Mouse (Mus musculus): ENCODE measurements around the gene Zranb3. TPM values are rescaled to one million over a fixed set of nuclear protein-coding genes. Genes with fewer than 3 reads are reported as not detected.
"Not testable (repeated sequence)": the region's sequence is repeated elsewhere in the genome, so short reads cannot be mapped to it uniquely, and the experiment has no call there.

The Zranb3 gene
- 1 to 10 TPM; 3.5 to 5.7 (median 5.3) TPM for total RNA-seq (2022)

- DNase-seq (ENCODE audit: low spot score): peak; percentile 100
Measured at GRCm38 (mm10) chr1:128102641-128103461, at the start of gene Zranb3, which contains the start of gene R3hdm1. Gene Zranb3, minus strand, starts transcription at chr1:128103047. Gene R3hdm1, plus strand, starts transcription at chr1:128103301.

GRCm38 (mm10) chr1:128141737-128142136 lies 38.9 kb upstream of the Zranb3 start:
- no peak for DNase-seq (ENCODE audit: low spot score)

GRCm38 (mm10) chr1:128141039-128141438 lies 38.2 kb upstream of the Zranb3 start:
- no peak for DNase-seq (ENCODE audit: low spot score)

GRCm38 (mm10) chr1:128136222-128136621 lies 33.4 kb upstream of the Zranb3 start:
- DNase-seq (ENCODE audit: low spot score): not testable (repeated sequence)

- DNase-seq (ENCODE audit: low spot score): no peak
Measured at GRCm38 (mm10) chr1:128120913-128121627, 18.2 kb upstream of the Zranb3 start.

- DNase-seq (ENCODE audit: low spot score): no peak
Measured at GRCm38 (mm10) chr1:128103520-128104088, 757 bp upstream of the Zranb3 start.

GRCm38 (mm10) chr1:128102251-128102640 lies 601 bp downstream of the Zranb3 start:
- no peak for DNase-seq (ENCODE audit: low spot score)

- DNase-seq (ENCODE audit: low spot score): no peak
Measured at GRCm38 (mm10) chr1:128098309-128098708, 4.5 kb downstream of the Zranb3 start.

- DNase-seq (ENCODE audit: low spot score): no peak
Measured at GRCm38 (mm10) chr1:128094686-128095085, 8.2 kb downstream of the Zranb3 start.

GRCm38 (mm10) chr1:128082800-128083199 lies 20.0 kb downstream of the Zranb3 start:
- DNase-seq (ENCODE audit: low spot score): no peak

GRCm38 (mm10) chr1:128081873-128082272 lies 21.0 kb downstream of the Zranb3 start:
- no peak for DNase-seq (ENCODE audit: low spot score)

GRCm38 (mm10) chr1:128080936-128081696 lies 21.7 kb downstream of the Zranb3 start:
- peak; percentile 57 for DNase-seq (ENCODE audit: low spot score)

DNA sequence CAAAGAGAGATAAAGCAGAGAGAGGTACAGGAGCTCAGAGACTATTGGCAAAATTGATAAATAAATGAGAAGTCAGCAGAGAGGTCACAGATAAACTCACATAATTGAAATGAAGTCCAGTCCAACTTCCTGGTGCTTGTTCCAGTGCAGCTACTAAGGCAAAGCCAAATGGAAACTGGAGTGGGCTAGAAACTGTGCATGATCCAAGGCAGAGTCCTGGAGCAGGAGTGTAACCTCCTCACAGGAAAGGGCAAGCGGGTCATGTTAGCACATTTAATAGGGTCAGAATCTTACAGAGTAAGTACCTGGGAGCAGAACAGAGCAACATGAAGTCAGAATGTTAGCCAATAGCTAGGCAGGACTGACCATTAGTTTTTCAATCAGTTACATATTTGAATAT lies 24.2 kb downstream of the Zranb3 start:
- DNase-seq (ENCODE audit: low spot score): no peak

DNA sequence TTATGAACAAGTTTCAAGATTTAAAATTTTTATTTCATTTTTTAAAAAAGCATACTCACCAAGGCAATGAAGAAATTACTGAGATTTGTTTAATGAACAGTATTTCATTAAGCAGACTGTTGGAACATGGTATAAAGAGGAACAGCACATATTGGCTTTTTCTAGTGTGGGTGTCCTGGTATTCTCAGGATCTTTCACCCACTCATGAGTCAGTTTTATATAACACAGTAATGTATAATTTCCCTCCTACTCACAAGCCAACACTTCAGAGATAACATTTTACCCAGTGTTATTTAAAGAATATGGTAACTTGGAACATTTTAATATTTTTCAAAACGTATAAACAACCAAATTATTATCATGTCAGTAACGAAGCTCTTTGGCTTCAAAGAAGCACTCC lies 25.1 kb downstream of the Zranb3 start:
- DNase-seq (ENCODE audit: low spot score): no peak

DNA sequence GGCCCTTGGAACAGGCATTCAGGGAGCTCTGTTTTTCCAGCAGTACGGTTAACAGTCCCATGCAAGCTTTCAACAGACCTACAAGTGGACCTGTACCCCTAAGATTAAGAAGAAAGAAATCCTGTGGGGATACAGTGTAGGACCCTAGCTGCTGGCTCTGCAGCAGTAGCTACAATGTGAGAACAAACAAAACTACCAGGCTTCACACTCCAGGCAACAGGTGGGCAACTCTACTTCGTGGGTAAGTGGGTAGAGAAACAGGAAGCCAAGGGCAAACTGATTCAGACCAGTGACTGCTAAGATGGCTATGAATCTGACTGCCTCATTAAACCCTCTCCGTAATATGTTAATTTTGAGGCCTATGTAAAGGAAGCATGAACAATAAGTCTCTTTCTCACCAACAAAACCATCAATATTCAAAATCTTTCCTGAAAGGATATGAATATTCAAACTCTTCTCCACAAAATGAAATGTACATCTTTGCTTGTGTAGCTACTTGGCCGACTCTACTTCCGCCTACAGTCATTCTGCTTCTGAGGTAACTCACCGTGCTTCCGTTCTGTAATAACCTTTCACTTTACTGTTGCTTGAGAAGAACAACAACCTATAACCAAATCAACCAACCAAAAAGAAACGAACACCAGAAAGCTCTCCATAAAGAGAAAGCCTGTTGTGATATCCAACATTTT lies 25.9 kb downstream of the Zranb3 start:
- no peak for DNase-seq (ENCODE audit: low spot score)

- DNase-seq (ENCODE audit: low spot score): no peak
Measured at GRCm38 (mm10) chr1:128073051-128073450, 29.8 kb downstream of the Zranb3 start.

- DNase-seq (ENCODE audit: low spot score): no peak
Measured at GRCm38 (mm10) chr1:128070003-128070402, 32.8 kb downstream of the Zranb3 start.

DNA sequence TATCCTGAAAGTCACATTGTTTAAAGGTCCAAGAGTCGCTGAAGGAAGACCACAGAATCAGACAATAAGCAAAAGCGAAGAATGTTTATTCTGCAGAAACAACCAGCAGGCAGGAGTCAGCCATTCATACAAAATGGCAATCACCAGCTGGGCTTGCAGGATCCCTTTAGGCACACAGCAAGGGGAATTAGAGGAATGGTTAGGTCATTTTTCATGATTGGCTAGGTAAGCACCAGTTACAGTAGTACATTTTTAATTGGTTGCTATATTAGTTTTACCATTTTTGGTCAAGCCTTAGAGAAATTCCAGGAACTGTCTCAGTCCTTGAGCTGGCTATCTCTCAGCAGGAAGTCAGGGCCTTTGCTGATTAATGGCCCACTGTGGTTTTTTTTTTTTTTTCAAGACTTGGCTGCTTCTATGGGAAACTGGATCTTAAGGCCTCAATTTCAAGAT lies 33.9 kb downstream of the Zranb3 start:
- peak; percentile 6 for DNase-seq (ENCODE audit: low spot score)

- DNase-seq (ENCODE audit: low spot score): no peak
Measured at GRCm38 (mm10) chr1:128064716-128065115, 38.1 kb downstream of the Zranb3 start.

- DNase-seq (ENCODE audit: low spot score): no peak
Measured at GRCm38 (mm10) chr1:128062167-128062566, 40.7 kb downstream of the Zranb3 start.

DNA sequence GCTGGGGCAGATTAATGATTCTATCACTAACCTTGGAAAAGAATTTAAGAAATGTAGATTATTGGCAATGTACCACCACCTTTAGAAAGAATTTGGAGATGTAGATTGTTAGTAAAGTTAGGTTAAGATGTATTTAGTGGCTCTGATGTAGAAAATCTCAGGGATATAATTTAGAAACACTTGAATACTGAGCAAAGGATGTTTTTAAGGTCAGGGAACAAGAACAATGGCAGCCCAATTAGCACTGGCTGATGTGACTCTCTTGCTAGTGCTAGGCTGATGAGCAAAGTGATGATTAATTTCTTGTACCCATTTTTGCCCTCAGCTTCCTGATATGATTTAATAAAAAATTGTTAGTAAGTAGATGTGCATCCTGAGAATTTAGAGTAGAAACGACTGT lies 41.4 kb downstream of the Zranb3 start:
- no peak for DNase-seq (ENCODE audit: low spot score)

Data from heart, adult 8-10 months (tissue).